Mouse (Mus musculus) lung, adult 2 months (tissue): ENCODE data around the gene Hmx2. TPM values are rescaled to one million over a fixed set of nuclear protein-coding genes. Genes with fewer than 3 reads are reported as not detected.

ENCODE experiments used
- DNase-seq: peaks from one replicate; pipeline ENCODE4 v3.0.0; 2022
- H3K4me1 ChIP-seq: fragments of 200-500 bp; 2 replicates; pipeline ENCODE4 v1.6.1; 2011; ENCODE audit warnings: low read length; ENCODE audit not compliant: control insufficient read depth, insufficient read depth
- H3K4me3 ChIP-seq: fragments of 200-500 bp; replicated peaks from 2 replicates; pipeline ENCODE3; 2011; ENCODE audit warnings: low read depth, mild to moderate bottlenecking, control low read depth, low read length; ENCODE audit errors: extremely low read depth
- CTCF ChIP-seq: fragments of 200-500 bp; IDR thresholded peaks from 2 replicates; pipeline ENCODE4 v1.5.1; 2011; ENCODE audit warnings: mild to moderate bottlenecking, low read length, control low read depth; ENCODE audit not compliant: insufficient read depth
- POLR2A ChIP-seq: fragments of 200-500 bp; IDR thresholded peaks from 2 replicates; pipeline ENCODE4 v1.6.1; 2011; ENCODE audit warnings: low read depth, mild to moderate bottlenecking, control low read depth, low read length, borderline replicate concordance; ENCODE audit errors: extremely low read depth
- whole genome bisulfite sequencing: fragments of 180-500 bp; shearing (Covaris S2); methylation state at CpG from one replicate; pipeline ENCODE4 v1.1.7; 2018; 5-methylcytosine and 5-hydroxymethylcytosine counted together
- polyA plus RNA-seq: library from polyadenylated mRNA; depleted of rRNA; stranded (reverse); fragments of >200 nt; gene quantifications from 2 replicates; pipeline ENCODE4 v1.2.3, GENCODE M21; 2012; rRNA removed

Gene Hmx2
- polyA plus RNA-seq: not detected in 2 replicates

DNA sequence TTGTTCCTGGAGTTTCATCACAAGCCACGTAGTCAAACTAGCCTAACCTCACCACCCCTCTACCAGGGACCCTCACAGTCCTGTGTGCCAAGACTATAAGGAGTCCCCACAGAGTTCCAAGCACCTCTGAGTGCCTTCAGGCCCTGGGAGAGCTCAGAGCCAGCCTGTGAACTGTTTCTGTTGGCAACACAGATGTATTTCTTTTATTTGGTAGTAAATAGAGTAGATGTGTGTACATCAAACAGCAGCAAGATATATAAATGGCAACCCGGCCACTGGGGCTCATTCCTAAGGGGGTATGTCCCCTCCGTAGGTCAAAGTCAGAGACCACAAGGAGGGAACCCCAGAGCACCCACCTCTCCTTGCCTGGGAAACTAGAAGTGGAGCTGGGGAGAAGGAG lies at the start of gene Hmx2:
Gene Hmx2 (plus strand): TSS at position 301 of the 400 bp plus-strand sequence.
- TF ChIP-seq CTCF: no peak
- no peak for TF ChIP-seq POLR2A
- no peak for DNase-seq
- Histone ChIP-seq H3K4me3 (no peak within 1 kb of the TSS), H3K4me1 (peaks cover 4% of the 10 kb centered on the region; the same call in 1 of the 2 replicates)
- whole genome bisulfite sequencing: 9% methylated on average over 3 of the region's 3 CpGs

GRCm38 (mm10) chr7:131503739-131504138 lies 44.8 kb upstream of the Hmx2 start:
- no peaks in the 10 kb centered on the region for H3K4me1 ChIP-seq
- no peak for TF ChIP-seq POLR2A
- no peak for TF ChIP-seq CTCF

GRCm38 (mm10) chr7:131539979-131540378 lies 8.6 kb upstream of the Hmx2 start:
- TF ChIP-seq POLR2A (no peak), CTCF (peak; percentile 81)
- no peak overlapping the region for H3K4me3 ChIP-seq
- DNase-seq: peak; percentile 73
- WGBS: 2% methylated on average over 7 of the region's 7 CpGs
- peaks cover 6% of the 10 kb centered on the region; the same call in 1 of the 2 replicates for H3K4me1 ChIP-seq

More at GRCm38 (mm10) chr7:131503739-131504138, 44.8 kb upstream of the Hmx2 start:
- WGBS: 50% methylated on average over 2 of the region's 2 CpGs
- no peak for DNase-seq
- H3K4me3 ChIP-seq: no peak overlapping the region

- Histone ChIP-seq H3K4me1 (peaks cover 6% of the 10 kb centered on the region; the same call in 1 of the 2 replicates), H3K4me3 (no peak overlapping the region)
- no peak for TF ChIP-seq POLR2A
- TF ChIP-seq CTCF: no peak
- 3% methylated on average over 41 of the region's 41 CpGs for WGBS
- no peak for DNase-seq
Measured at GRCm38 (mm10) chr7:131541184-131542114, 7.1 kb upstream of the Hmx2 start.

DNA sequence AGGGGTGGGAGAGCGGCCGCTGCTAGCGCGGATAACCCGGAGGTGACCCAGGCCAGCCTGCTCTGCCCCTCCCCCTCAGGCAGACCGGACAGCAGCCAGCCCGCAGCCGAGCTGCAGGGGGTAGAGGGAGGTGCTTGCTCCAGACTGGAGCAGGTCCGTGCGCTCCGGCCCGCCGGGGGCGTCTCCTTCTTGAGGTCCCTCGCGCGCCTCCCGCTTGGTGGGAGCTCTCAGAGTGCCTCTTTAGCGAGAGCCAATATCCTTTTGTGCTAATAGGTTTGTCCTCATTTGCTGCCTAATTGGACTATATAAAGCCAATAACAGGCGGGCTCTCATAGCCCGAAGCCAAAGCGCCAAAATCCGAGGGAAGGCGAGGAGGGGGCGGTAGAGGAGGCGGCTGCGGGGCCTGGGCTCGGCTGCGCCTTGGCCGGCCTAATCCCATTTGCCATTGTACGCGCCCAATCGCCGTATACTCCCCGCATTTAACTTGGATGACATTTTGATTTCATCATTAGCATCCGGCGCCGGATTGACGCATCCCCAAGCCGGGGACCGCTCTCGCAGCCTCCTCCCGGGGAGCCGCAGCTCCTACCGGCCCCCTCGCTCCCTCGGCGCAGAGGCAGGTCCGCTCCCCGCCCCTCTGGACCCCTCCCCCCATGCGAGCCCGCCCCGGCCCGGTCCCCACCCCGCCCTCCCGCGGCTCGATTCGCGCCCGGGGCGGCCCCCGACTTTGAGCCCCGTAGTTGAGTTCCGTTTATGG lies 6.3 kb upstream of the Hmx2 start, which contains the start of gene Hmx3:
Gene Hmx3 (plus strand): TSS at position 753 of the 757 bp plus-strand sequence.
- DNase-seq: no peak
- TF ChIP-seq CTCF (no peak), POLR2A (no peak)
- H3K4me3 ChIP-seq: peak within 1 kb of the TSS; percentile 21
- peaks cover 6% of the 10 kb centered on the region; the same call in 1 of the 2 replicates for H3K4me1 ChIP-seq
- WGBS: under 1% methylated on average over 65 of the region's 65 CpGs

DNA sequence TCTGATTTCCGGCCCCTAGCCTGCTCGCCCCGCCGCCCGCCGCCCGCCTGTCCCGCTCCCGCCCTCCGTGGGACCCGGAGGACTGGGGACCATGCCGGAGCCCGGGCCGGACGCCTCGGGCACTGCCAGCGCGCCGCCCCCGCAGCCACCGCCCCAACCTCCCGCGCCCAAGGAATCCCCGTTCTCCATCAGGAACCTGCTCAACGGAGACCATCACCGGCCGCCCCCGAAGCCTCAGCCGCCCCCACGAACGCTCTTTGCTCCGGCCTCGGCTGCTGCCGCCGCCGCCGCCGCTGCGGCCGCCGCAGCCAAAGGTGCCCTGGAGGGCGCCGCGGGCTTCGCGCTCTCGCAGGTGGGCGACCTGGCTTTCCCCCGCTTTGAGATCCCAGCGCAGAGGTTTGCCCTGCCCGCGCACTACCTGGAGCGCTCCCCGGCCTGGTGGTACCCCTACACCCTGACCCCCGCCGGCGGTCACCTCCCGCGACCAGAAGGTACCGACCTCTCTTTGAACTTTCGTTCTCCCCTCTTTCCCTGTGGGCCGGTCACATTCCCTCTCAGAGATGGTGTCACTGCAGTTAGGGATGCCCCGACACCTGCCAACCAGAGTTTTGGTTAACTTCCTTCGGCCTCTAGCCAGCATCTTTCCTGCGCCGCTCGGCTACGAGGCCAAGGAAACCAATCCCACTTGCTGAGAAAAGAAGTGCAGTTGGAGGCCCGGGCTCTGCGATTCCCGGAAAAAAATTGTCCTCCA lies 5.5 kb upstream of the Hmx2 start:
- H3K4me3 ChIP-seq: peak overlapping the region; percentile 21
- no peak for TF ChIP-seq POLR2A
- no peak for TF ChIP-seq CTCF

DNA sequence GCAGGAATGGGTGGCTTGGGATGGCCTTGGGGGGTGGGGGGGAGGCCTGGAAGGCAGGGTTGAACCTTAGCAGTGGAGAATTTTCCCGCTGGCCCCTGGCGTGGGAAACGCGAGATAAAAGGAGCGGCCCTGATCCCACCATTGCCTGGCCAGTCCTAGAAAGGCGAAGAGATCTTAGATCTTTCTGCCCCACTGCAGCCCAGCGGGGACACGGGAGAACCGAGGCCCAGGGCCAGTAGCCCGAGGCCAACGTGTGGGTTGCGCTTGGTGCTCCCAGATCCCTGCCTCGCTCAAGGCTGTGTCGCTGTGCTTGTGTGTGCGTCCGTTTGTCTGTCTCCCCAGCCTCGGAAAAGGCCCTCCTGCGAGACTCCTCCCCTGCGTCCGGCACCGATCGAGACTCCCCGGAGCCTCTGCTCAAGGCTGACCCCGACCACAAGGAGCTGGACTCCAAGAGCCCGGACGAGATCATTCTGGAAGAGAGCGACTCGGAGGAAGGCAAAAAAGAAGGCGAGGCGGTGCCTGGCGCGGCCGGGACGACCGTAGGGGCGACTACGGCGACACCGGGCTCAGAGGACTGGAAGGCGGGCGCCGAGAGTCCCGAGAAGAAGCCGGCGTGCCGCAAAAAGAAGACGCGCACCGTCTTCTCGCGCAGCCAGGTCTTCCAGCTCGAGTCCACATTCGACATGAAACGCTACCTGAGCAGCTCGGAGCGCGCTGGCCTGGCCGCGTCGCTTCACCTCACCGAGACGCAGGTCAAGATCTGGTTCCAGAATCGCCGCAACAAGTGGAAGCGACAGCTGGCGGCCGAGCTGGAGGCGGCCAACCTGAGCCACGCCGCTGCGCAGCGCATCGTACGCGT lies 4.7 kb upstream of the Hmx2 start:
- no peak for DNase-seq
- WGBS: 3% methylated on average over 75 of the region's 75 CpGs
- Histone ChIP-seq H3K4me1 (peaks cover 6% of the 10 kb centered on the region; the same call in 1 of the 2 replicates), H3K4me3 (no peak overlapping the region)
- no peak for TF ChIP-seq CTCF
- no peak for TF ChIP-seq POLR2A

More for the DNA sequence above, 5.5 kb upstream of the Hmx2 start:
- no peak for DNase-seq
- H3K4me1 ChIP-seq: peaks cover 6% of the 10 kb centered on the region; the same call in 1 of the 2 replicates
- WGBS: 2% methylated on average over 70 of the region's 71 CpGs

- Histone ChIP-seq H3K4me3 (no peak overlapping the region), H3K4me1 (peaks cover 6% of the 10 kb centered on the region; the same call in 1 of the 2 replicates)
- no peak for DNase-seq
- 2% methylated on average over 5 of the region's 5 CpGs for WGBS
- TF ChIP-seq POLR2A: no peak
- TF ChIP-seq CTCF: no peak
Measured at GRCm38 (mm10) chr7:131544871-131545270, 3.7 kb upstream of the Hmx2 start.
